Mouse (Mus musculus): ENCODE measurements at regions not wholly inside any gene's neighbourhood (a gene's known extent, or its start where the extent isn't known, plus 50 kb on each side); places are given as distances from the start of the nearest gene placed in this dataset.

- H3K36me3 ChIP-seq: no peaks in the 10 kb centered on the region
- ATAC-seq (ENCODE audit: low FRiP score): no peak
- H3K27ac ChIP-seq: no peak overlapping the region
- H3K4me2 ChIP-seq: no peak overlapping the region
- no peaks in the 10 kb centered on the region for H3K4me1 ChIP-seq (replicated peaks)
- 20% methylated on average over 4 of the region's 4 CpGs for WGBS
- no peak overlapping the region for H3K9ac ChIP-seq
- H3K27me3 ChIP-seq: no peaks in the 10 kb centered on the region
- no peak overlapping the region for H3K4me3 ChIP-seq
- no peaks in the 10 kb centered on the region for H3K9me3 ChIP-seq
Observed at GRCm38 (mm10) chr6:67146708-67147107, 91.3 kb upstream of the Serbp1 start.

GRCm38 (mm10) chr6:67145969-67146368 lies 92.0 kb upstream of the Serbp1 start:
- no peaks in the 10 kb centered on the region for H3K36me3 ChIP-seq
- H3K9ac ChIP-seq: no peak overlapping the region
- no peaks in the 10 kb centered on the region for H3K9me3 ChIP-seq
- no peak for ATAC-seq (ENCODE audit: low FRiP score)
- WGBS: 43% methylated on average over 5 of the region's 5 CpGs
- H3K27me3 ChIP-seq: no peaks in the 10 kb centered on the region
- no peak overlapping the region for H3K27ac ChIP-seq
- H3K4me1 ChIP-seq (replicated peaks): no peaks in the 10 kb centered on the region
- no peak overlapping the region for H3K4me2 ChIP-seq
- H3K4me3 ChIP-seq: no peak overlapping the region

GRCm38 (mm10) chr6:67144946-67145716 lies 92.8 kb upstream of the Serbp1 start:
- ATAC-seq (ENCODE audit: low FRiP score): no peak
- no peak overlapping the region for H3K27ac ChIP-seq
- H3K4me1 ChIP-seq (replicated peaks): no peaks in the 10 kb centered on the region
- no peaks in the 10 kb centered on the region for H3K27me3 ChIP-seq
- H3K4me3 ChIP-seq: no peak overlapping the region
- H3K9ac ChIP-seq: no peak overlapping the region
- H3K36me3 ChIP-seq: no peaks in the 10 kb centered on the region
- WGBS: 78% methylated on average over 13 of the region's 13 CpGs
- H3K4me2 ChIP-seq: no peak overlapping the region
- H3K9me3 ChIP-seq: no peaks in the 10 kb centered on the region

- Histone ChIP-seq H3K9ac (no peak overlapping the region), H3K27ac (no peak overlapping the region), H3K4me1 (replicated peaks) (no peaks in the 10 kb centered on the region), H3K9me3 (no peaks in the 10 kb centered on the region), H3K27me3 (no peaks in the 10 kb centered on the region), H3K36me3 (no peaks in the 10 kb centered on the region), H3K4me2 (no peak overlapping the region), H3K4me3 (no peak overlapping the region)
- ATAC-seq (ENCODE audit: low FRiP score): no peak
- WGBS: 38% methylated on average over 4 of the region's 4 CpGs
Observed at GRCm38 (mm10) chr6:67142179-67142578, 95.8 kb upstream of the Serbp1 start.

GRCm38 (mm10) chr6:67140645-67141250 lies 97.2 kb upstream of the Serbp1 start:
- 82% methylated on average over 6 of the region's 6 CpGs for WGBS
- Histone ChIP-seq H3K4me2 (no peak overlapping the region), H3K9ac (no peak overlapping the region), H3K4me3 (no peak overlapping the region), H3K27ac (no peak overlapping the region), H3K4me1 (replicated peaks) (no peaks in the 10 kb centered on the region), H3K27me3 (no peaks in the 10 kb centered on the region), H3K9me3 (no peaks in the 10 kb centered on the region), H3K36me3 (no peaks in the 10 kb centered on the region)
- no peak for ATAC-seq (ENCODE audit: low FRiP score)

GRCm38 (mm10) chr6:67139012-67139375 lies 99.0 kb upstream of the Serbp1 start:
- no peak overlapping the region for H3K27ac ChIP-seq
- H3K4me1 ChIP-seq (replicated peaks): no peaks in the 10 kb centered on the region
- H3K4me2 ChIP-seq: no peak overlapping the region
- no peaks in the 10 kb centered on the region for H3K27me3 ChIP-seq
- no peak overlapping the region for H3K4me3 ChIP-seq
- no peak overlapping the region for H3K9ac ChIP-seq
- 91% methylated on average over 3 of the region's 3 CpGs for WGBS
- H3K36me3 ChIP-seq: no peaks in the 10 kb centered on the region
- no peaks in the 10 kb centered on the region for H3K9me3 ChIP-seq
- ATAC-seq (ENCODE audit: low FRiP score): no peak

- no peaks in the 10 kb centered on the region for H3K36me3 ChIP-seq
- H3K4me2 ChIP-seq: no peak overlapping the region
- ATAC-seq (ENCODE audit: low FRiP score): no peak
- no peaks in the 10 kb centered on the region for H3K9me3 ChIP-seq
- H3K4me3 ChIP-seq: no peak overlapping the region
- no peaks in the 10 kb centered on the region for H3K4me1 ChIP-seq (replicated peaks)
- no peak overlapping the region for H3K27ac ChIP-seq
- H3K27me3 ChIP-seq: no peaks in the 10 kb centered on the region
- H3K9ac ChIP-seq: no peak overlapping the region
- 69% methylated on average over 13 of the region's 13 CpGs for WGBS
Observed at GRCm38 (mm10) chr6:67138302-67139011, 99.5 kb upstream of the Serbp1 start.

- Histone ChIP-seq H3K4me1 (replicated peaks) (no peaks in the 10 kb centered on the region), H3K36me3 (no peaks in the 10 kb centered on the region), H3K4me3 (no peak overlapping the region), H3K9me3 (no peaks in the 10 kb centered on the region), H3K9ac (no peak overlapping the region), H3K27me3 (no peaks in the 10 kb centered on the region), H3K27ac (no peak overlapping the region), H3K4me2 (no peak overlapping the region)
- WGBS: 69% methylated on average over 4 of the region's 4 CpGs
- no peak for ATAC-seq (ENCODE audit: low FRiP score)
Observed at GRCm38 (mm10) chr6:67137482-67137881, 100.2 kb upstream of the Gadd45a start.

GRCm38 (mm10) chr6:67134915-67135314 lies 97.7 kb upstream of the Gadd45a start:
- H3K4me1 ChIP-seq (replicated peaks): peaks cover 5% of the 10 kb centered on the region; the same call in 1 of the 2 replicates
- H3K27ac ChIP-seq: no peak overlapping the region
- no peak overlapping the region for H3K9ac ChIP-seq
- no peak overlapping the region for H3K4me2 ChIP-seq
- no peak overlapping the region for H3K4me3 ChIP-seq
- H3K9me3 ChIP-seq: no peaks in the 10 kb centered on the region
- H3K36me3 ChIP-seq: no peaks in the 10 kb centered on the region
- no peak for ATAC-seq (ENCODE audit: low FRiP score)
- H3K27me3 ChIP-seq: no peaks in the 10 kb centered on the region
- 67% methylated on average over 1 of the region's 1 CpGs for WGBS

GRCm38 (mm10) chr6:67130540-67131301 lies 93.5 kb upstream of the Gadd45a start:
- Histone ChIP-seq H3K4me3 (no peak overlapping the region), H3K9me3 (no peaks in the 10 kb centered on the region), H3K36me3 (no peaks in the 10 kb centered on the region), H3K27me3 (no peaks in the 10 kb centered on the region), H3K27ac (no peak overlapping the region), H3K4me1 (replicated peaks) (peaks cover 5% of the 10 kb centered on the region; the same call in 1 of the 2 replicates), H3K4me2 (no peak overlapping the region), H3K9ac (no peak overlapping the region)
- 66% methylated on average over 11 of the region's 11 CpGs for WGBS
- no peak for ATAC-seq (ENCODE audit: low FRiP score)

GRCm38 (mm10) chr6:67129626-67130025 lies 92.4 kb upstream of the Gadd45a start:
- Histone ChIP-seq H3K36me3 (no peaks in the 10 kb centered on the region), H3K27ac (no peak overlapping the region), H3K4me1 (replicated peaks) (peaks cover 5% of the 10 kb centered on the region; the same call in 1 of the 2 replicates), H3K4me2 (no peak overlapping the region), H3K9ac (no peak overlapping the region), H3K27me3 (no peaks in the 10 kb centered on the region), H3K4me3 (no peak overlapping the region), H3K9me3 (no peaks in the 10 kb centered on the region)
- ATAC-seq (ENCODE audit: low FRiP score): no peak
- WGBS: 92% methylated on average over 10 of the region's 10 CpGs
